Mouse (Mus musculus): ENCODE measurements around the gene Slc25a53. TPM values are rescaled to one million over a fixed set of nuclear protein-coding genes. Genes with fewer than 3 reads are reported as not detected.

The Slc25a53 gene
- total RNA-seq (2012; rRNA removed) (3.3 and 4.2 TPM in 2 replicates), total RNA-seq (2014; rRNA removed) (3.1 and 6.2 TPM in 2 replicates), polyA plus RNA-seq (2012; ENCODE audit: insufficient read length, low read depth) (3.0 and 3.5 TPM in 2 replicates)

DNA sequence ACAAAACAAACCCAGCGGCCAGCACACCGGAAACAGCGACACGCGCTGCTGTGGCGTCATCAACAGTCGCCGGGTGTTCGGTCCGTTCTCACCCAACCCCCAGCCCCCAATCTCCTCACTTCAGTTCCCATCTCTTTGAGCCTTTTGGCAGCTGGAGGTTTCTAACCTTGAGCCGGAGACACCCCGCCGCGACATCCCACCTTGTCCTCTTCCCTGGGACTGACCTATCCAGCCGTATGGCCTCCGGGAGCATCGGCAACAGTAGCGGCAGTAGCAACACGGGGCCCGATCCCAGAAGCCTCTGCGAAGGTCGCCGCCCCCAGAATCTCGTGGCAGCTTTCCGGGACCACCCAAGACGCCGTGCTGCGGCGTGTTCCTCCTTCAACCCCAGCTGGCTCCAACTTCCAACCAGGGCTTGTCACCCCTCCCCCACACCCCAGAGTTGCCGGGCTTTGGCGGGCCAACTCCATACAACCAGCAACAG, at the start of gene Slc25a53:
TSS of gene Slc25a53 (minus strand) at position 303 of the 484 bp plus-strand sequence.
- peak within 1 kb of the TSS; percentile 82 for H3K9ac ChIP-seq (ENCODE audit: insufficient read depth, low read depth)
- dilution Hi-C loops (cut with MboI; ENCODE audit: extremely low pct_ligation_motif_present, extremely low pct_unique_long_range_greater_than_20kb, low sequenced_read_pairs), result no loop called here
- H3K9me3 ChIP-seq (replicated peaks; ENCODE audit: low read length), result no peaks in the 10 kb centered on the region
- peaks cover 15% of the 10 kb centered on the region; the same call in 1 of the 2 replicates for H3K79me2 ChIP-seq (replicated peaks; ENCODE audit: control insufficient read depth, extremely low read depth, insufficient read depth, poor library complexity, severe bottlenecking)
- DNase-seq (ENCODE audit: extremely low read depth), result peak; percentile 70
- H3K4me1 ChIP-seq (ENCODE audit: control insufficient read depth in 1 of 2, insufficient read depth in 2 of 2), result peaks cover 0 to 9% of the 10 kb centered on the region in 2 experiments; a peak in 1 of 4 replicates
- TF ChIP-seq UBTF (IDR thresholded peaks at IDR 0.05; ENCODE audit: low read depth, low read length) (no peak), POLR2A (IDR thresholded peaks at IDR 0.05; ENCODE audit: low read depth, low read length) (peak; percentile 50; the same call in 1 of the 2 replicates), POLR2AphosphoS2 (IDR thresholded peaks at IDR 0.05; ENCODE audit: low read depth, low read length) (no peak), PAX5 (IDR thresholded peaks at IDR 0.05; ENCODE audit: low read length) (no peak), ETS1 (conservative IDR thresholded peaks at IDR 0.05; ENCODE audit: low read depth, low read length) (no peak), MAZ (IDR thresholded peaks at IDR 0.05; ENCODE audit: low read depth, low read length) (no peak), ELF1 (IDR thresholded peaks at IDR 0.05; ENCODE audit: low read depth, low read length) (peak; percentile 73), HCFC1 (IDR thresholded peaks at IDR 0.05; ENCODE audit: low read depth, low read length) (peak; percentile 92), CHD2 (IDR thresholded peaks at IDR 0.05; ENCODE audit: low read length) (peak; percentile 78), TBP (conservative IDR thresholded peaks at IDR 0.05; ENCODE audit: low read depth, low read length) (0 out of 2 replicates have a peak, but pooled peaks have one; percentile 6), MEF2A (IDR thresholded peaks at IDR 0.05; ENCODE audit: borderline replicate concordance, low read depth, low read length) (no peak), MYC (IDR thresholded peaks at IDR 0.05; ENCODE audit: low read depth, low read length) (0 out of 2 replicates have a peak, but pooled peaks have one; percentile 44), NELFE (IDR thresholded peaks at IDR 0.05; ENCODE audit: low read depth, low read length) (peak; percentile 30), ZNF384 (IDR thresholded peaks at IDR 0.05; ENCODE audit: low read depth, low read length) (no peak), EP300 (IDR thresholded peaks at IDR 0.05; ENCODE audit: low read length) (no peak), ZKSCAN1 (IDR thresholded peaks at IDR 0.05; ENCODE audit: borderline replicate concordance, low read depth, low read length) (no peak), JUN (IDR thresholded peaks at IDR 0.05; ENCODE audit: insufficient read depth, low read depth, low read length) (no peak), USF2 (conservative IDR thresholded peaks at IDR 0.05; ENCODE audit: low read depth, low read length) (no peak), IRF4 (IDR thresholded peaks at IDR 0.05; ENCODE audit: low read depth, low read length) (0 out of 2 replicates have a peak, but pooled peaks have one; percentile 24), ZMIZ1 (IDR thresholded peaks at IDR 0.05; ENCODE audit: low read depth, low read length) (no peak), USF1 (IDR thresholded peaks at IDR 0.05; ENCODE audit: low read depth, low read length) (no peak), ZC3H11A (IDR thresholded peaks at IDR 0.05; ENCODE audit: low read depth, low read length) (no peak), RAD21 (IDR thresholded peaks at IDR 0.05; ENCODE audit: low read depth, low read length) (no peak), CHD1 (IDR thresholded peaks at IDR 0.05; ENCODE audit: low read depth, low read length) (no peak), NRF1 (IDR thresholded peaks at IDR 0.05; ENCODE audit: low read depth, low read length) (no peak), JUND (conservative IDR thresholded peaks at IDR 0.05; ENCODE audit: low read depth, low read length) (no peak), MXI1 (IDR thresholded peaks at IDR 0.05; ENCODE audit: low read depth, low read length) (peak; percentile 67; the same call in 1 of the 2 replicates), E2F4 (IDR thresholded peaks at IDR 0.05; ENCODE audit: insufficient replicate concordance, low read depth, low read length) (no peak), TCF12 (IDR thresholded peaks at IDR 0.05; ENCODE audit: low read depth, low read length) (no peak), GABPA (IDR thresholded peaks at IDR 0.05; ENCODE audit: insufficient replicate concordance, low read depth, low read length) (no peak; the same call in 1 of the 2 replicates), RCOR1 (conservative IDR thresholded peaks at IDR 0.05; ENCODE audit: low read depth, low read length) (no peak), MAFK (IDR thresholded peaks at IDR 0.05; ENCODE audit: insufficient replicate concordance, low read length) (no peak), SMC3 (IDR thresholded peaks at IDR 0.05; ENCODE audit: low read depth, low read length) (no peak), SIN3A (IDR thresholded peaks at IDR 0.05; ENCODE audit: low read length) (peak; percentile 93), KAT2A (IDR thresholded peaks at IDR 0.05; ENCODE audit: insufficient replicate concordance, low read length) (peak; percentile 76; the same call in 1 of the 2 replicates), CTCF (conservative IDR thresholded peaks at IDR 0.05 in 1 of 2, IDR thresholded peaks at IDR 0.05 in 1 of 2; ENCODE audit: low read depth in 2 of 2, low read length in 2 of 2) (no peak), MAX (IDR thresholded peaks at IDR 0.05; ENCODE audit: low read length) (no peak), BHLHE40 (IDR thresholded peaks at IDR 0.05; ENCODE audit: low read depth, low read length) (no peak)
- in situ Hi-C loops (cut with MboI; ENCODE audit: low pct_ligation_motif_present, low pct_unique_long_range_greater_than_20kb, low sequenced_read_pairs), result no loop called here
- H3K36me3 ChIP-seq (replicated peaks in 1 of 2; ENCODE audit: control insufficient read depth in 1 of 2, insufficient read depth in 1 of 2, low read length in 1 of 2), result peaks cover 0 to 2% of the 10 kb centered on the region in 2 experiments
- peak within 1 kb of the TSS; percentile 91 for H3K27ac ChIP-seq (ENCODE audit: insufficient read depth, low read depth)
- H3K4me2 ChIP-seq (ENCODE audit: insufficient read depth, low read depth, poor library complexity, severe bottlenecking), result peak within 1 kb of the TSS; percentile 67
- peak within 1 kb of the TSS; percentile 58 to 89 (median 83) for H3K4me3 ChIP-seq (replicated peaks in 1 of 3; ENCODE audit: low read depth in 2 of 3, low read length in 2 of 3, poor library complexity in 1 of 3)
- no peaks in the 10 kb centered on the region for H3K27me3 ChIP-seq (replicated peaks)

Data from CH12.LX (cell line).